Mouse (Mus musculus): ENCODE measurements around the gene Adam1a.
"Not testable (repeated sequence)": the region's sequence is repeated elsewhere in the genome, so short reads cannot be mapped to it uniquely, and the experiment has no call there.

Gene Adam1a

DNA sequence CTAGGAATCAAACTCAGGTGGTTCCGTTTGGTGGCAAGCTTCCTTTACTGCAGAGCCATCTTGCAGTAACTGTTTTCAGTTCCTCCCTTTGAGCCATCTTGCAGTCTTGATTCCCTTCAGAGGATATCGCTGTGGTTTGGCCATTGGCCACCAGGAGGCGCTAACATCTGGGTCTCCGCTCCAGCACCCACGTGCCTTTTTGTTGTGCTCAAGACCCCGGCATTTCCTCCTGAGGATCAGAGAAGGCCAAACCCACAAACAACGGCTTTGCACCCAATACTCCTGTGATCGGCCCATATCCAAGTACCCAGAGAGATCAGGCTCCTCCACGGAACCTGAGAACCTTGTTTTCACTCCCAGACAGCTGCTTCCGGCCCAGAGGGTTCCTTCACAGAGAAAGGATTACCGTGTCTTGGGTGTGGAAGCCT is 19.2 kb upstream of the Adam1a start:
- peak; percentile 92 for DNase-seq (ENCODE audit: low read depth, low spot score)

DNA sequence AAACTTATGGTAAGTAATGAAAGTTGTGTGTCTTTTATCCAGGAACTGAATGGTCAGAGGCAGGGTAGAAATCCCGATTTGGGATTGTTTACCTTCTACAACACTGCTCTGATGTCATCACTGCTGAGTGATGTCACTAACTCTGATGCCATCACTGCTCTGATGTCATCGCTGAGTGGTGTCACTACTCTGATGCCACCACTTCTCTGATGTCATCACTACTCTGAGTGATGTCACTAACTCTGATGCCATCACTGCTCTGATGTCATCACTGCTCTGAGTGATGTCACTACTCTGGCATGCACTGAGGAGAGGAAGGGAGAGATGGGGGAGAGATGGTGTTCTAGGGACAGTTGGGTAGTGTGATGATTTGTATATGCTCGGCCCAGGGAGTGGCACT is 17.2 kb upstream of the Adam1a start:
- DNase-seq (ENCODE audit: low read depth, low spot score), result peak; percentile 21

GRCm38 (mm10) chr5:121549196-121549595 is 3.9 kb upstream of the Adam1a start:
- DNase-seq (ENCODE audit: low read depth, low spot score), result no peak

DNA sequence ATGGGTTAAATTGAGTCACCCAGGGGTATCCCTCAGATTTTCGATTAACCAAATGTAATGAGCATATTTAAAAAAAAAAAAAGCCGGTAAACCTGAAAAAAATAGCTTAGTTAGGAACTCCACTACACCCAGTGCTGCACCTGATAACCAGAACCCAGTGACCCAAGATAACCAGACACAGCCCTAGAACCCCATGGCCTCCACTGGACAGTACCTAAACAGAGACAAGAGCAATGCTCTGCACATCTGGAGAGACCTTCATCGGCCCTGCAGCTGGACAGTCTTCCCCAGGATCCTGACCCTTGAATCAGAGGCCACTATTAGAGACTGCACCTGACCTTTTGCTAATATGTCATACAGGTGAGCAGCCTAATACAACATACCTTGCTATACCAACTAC is 1.8 kb upstream of the Adam1a start:
- no peak for DNase-seq (ENCODE audit: low read depth, low spot score)

- DNase-seq (ENCODE audit: low read depth, low spot score), result peak; percentile 72
These were observed 1.2 kb upstream of the Adam1a start for GRCm38 (mm10) chr5:121546530-121546895.

DNA sequence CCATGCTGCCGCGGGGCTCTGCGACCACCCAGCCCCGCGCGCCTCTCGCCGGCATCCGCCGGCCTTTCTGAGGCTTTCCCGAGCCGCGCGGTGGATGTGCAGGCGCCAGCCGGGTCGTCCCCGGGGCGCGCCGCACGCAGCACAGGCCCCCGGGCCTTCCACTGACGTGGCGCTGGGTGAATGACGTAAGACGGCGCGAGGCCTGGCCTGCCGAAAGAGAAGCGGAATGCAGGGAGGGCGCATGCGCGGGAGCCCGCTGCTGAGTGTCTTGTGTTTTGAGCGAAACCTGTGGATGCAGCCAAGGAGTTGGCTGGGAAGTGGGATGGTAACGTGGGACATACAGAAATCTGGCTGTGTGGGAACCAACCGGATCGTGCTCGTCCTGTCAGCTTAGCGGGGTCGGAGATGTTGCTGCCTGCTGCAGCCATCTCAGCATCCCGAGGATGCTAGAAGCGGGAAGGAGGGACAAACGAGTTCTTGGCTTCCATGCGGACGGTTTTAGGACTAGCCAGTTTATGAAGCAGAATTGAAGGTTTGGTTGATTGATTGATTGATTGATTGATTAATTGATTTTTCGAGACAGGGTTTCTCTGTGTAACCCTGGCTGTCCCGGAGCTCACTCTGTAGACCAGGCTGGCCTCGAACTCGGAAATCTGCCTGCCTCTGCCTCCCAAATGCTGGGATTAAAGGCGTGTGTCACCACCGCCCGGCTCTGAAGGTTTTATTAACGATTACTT is 679 bp upstream of the Adam1a start, which contains the start of gene Mapkapk5:
Mapkapk5 (minus strand) TSS at position 113 of the 737 bp plus-strand sequence.
- peak; percentile 98 for DNase-seq (ENCODE audit: low read depth, low spot score)

- no peak for DNase-seq (ENCODE audit: low read depth, low spot score)
These were observed 1.9 kb downstream of the Adam1a start for GRCm38 (mm10) chr5:121543370-121543769.

GRCm38 (mm10) chr5:121541235-121541634 is 4.0 kb downstream of the Adam1a start:
- peak; percentile 22 for DNase-seq (ENCODE audit: low read depth, low spot score)

DNA sequence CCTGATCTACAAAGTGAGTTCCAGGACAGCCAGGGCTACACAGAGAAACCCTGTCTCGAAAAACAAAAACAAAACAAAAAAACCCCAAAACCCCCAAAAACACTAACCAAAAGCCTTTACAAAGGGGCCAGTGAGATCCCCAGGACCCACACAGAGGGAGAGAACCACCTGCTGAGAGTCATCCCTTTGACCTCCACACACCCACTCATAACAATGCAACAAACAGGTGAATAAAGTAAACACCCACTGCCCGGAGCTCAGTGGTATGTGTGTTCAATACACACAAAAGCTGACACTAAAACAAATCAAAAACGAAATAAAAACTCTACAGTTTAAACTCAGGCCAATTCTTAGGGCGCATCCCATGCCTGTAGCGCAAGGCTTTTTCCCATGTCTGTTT is 5.2 kb downstream of the Adam1a start:
- DNase-seq (ENCODE audit: low read depth, low spot score), result no peak

GRCm38 (mm10) chr5:121537588-121537987 is 7.7 kb downstream of the Adam1a start:
- no peak for DNase-seq (ENCODE audit: low read depth, low spot score)

DNA sequence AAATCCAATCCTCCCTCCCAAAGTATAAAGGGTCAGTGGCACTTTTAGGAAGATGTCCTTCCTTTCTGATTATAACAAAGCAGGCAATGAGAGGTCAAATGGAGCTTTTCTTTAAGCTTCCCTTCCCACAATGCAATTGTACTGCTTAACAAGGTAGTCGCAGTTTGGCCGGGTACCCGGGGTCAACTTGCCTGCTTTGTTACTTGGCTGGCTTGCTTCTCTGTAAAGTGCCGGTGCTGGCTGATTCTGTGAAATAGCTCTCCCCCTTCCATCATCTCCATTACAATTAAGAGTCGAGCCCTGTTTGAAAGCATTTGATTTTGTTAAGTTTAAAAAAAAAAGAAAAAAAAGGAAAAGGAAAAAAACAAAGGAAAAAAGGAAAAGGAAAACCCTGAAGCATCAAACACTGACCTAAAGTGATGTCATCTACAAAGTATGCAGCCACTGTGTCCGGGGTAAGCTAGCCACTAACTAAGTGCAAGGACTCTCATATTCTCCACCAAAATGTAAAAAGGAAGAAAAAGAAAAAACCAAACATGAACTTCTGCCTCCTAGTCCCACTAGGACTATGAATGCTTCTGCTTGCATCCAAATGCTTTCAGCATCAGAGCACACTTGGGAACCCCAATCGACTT is 8.2 kb downstream of the Adam1a start:
- no peak for DNase-seq (ENCODE audit: low read depth, low spot score)

DNA sequence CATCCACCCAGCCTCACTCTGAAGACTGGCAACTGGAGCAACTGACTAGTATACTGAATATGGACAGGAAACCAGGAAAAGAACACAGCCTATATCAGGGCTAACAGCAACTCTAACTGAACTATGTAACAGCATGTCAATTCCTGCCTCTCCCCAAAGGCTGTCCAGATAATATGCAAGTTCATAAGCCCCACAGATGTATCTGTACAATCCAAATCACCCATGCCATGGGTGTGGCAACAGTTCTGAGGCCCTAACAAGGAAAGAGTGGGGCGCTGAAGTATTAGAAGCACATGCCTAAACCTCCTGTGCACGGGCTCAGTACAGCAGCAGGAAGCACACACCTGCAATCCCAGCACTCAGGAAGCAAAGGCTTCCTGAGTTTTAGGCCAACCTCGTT is 10.2 kb downstream of the Adam1a start:
- no peak for DNase-seq (ENCODE audit: low read depth, low spot score)

DNA sequence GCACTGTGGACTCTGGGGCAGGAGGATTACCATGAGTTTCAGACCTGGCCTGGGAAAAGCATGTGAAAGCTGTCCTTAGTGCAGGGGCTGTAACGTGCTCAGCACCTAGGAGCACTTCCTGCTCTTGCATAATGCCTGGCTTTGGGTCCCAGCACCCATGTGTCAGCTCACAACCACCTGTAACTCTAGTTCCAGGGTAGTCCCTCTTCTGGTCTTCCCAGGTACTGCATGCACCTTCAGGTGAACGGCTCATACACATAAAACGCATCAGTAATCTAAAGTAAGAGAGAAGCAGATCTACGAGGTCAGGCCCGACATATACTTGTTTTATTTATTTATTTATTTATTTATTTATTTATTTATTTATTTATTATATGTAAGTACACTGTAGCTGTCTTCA is 10.8 kb downstream of the Adam1a start:
- DNase-seq (ENCODE audit: low read depth, low spot score), result peak; percentile 55

- DNase-seq (ENCODE audit: low read depth, low spot score), result no peak
These were observed 18.3 kb downstream of the Adam1a start for GRCm38 (mm10) chr5:121526961-121527360.

DNA sequence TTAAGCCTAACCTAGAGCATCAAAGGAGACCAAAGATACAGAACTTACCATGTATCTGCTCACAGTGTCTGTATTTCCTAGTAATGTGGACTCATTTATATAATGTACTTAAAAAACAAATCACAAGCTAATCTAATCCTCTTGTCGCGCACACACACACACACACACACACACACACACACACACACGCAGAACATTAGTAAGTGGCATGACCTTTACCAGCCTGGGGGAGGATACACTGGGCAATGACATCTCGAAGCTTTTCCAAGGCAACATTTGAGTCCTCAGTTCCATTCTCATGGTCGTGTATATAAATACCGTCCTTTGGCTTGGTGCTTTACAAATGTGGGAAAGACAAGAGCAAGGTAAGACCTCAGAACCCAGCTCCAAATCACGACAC is 18.8 kb downstream of the Adam1a start:
- no peak for DNase-seq (ENCODE audit: low read depth, low spot score)

DNA sequence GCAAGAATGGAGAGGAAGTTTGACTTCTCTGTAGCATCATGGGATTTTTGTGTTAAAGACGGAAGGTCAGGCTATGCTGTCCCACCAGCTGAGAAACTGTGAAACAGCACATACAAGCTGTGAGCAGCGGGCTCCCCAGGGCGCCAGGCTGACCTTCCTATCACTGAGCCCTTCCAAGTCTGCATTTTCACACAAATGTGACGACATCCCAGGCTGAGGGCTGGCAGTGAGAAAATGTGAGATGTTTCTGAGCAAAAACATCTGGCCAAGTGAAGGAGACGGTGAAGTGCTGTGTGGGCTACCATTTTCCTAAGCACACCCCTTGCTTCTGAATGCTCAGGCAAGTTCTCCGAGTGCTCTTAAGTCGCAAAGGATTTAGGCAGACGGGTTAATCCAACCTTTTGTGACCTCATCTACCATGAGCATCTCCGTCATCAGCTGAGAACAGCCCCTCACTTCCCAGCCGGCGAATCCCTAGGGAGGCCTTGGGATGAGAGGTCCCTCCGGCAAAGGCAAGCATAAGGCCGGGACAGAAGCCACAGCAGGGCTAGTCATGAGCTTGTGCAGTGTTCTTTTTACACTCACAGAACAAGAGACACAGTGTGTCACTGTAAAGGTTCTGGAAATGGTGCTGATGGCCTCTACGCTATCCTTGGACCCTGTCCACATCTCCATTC is 19.4 kb downstream of the Adam1a start:
- DNase-seq (ENCODE audit: low read depth, low spot score), result no peak

- DNase-seq (ENCODE audit: low read depth, low spot score), result not testable (repeated sequence)
These were observed 25.5 kb downstream of the Adam1a start for GRCm38 (mm10) chr5:121519758-121520157.

- no peak for DNase-seq (ENCODE audit: low read depth, low spot score)
These were observed 26.3 kb downstream of the Adam1a start for GRCm38 (mm10) chr5:121518983-121519382.

DNA sequence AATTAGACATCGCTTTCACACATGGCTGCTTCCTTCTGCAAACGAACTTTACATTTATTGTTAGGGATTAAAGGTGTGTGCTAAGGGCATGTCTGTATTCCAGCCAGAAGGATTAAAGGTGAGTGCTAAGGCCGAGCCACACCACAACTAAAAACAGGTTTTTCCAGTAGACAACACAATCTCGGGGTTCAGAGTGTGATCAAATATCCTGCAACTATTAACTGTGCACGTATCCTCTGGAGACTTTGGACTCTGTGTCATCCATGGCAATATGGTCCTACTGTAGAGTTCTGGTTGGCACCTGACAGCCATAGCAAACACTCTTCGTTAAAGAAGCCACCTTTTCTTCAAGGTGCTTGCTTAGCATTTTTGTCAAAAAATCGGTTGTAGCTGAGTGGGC is 35.3 kb downstream of the Adam1a start:
- DNase-seq (ENCODE audit: low read depth, low spot score), result no peak

DNA sequence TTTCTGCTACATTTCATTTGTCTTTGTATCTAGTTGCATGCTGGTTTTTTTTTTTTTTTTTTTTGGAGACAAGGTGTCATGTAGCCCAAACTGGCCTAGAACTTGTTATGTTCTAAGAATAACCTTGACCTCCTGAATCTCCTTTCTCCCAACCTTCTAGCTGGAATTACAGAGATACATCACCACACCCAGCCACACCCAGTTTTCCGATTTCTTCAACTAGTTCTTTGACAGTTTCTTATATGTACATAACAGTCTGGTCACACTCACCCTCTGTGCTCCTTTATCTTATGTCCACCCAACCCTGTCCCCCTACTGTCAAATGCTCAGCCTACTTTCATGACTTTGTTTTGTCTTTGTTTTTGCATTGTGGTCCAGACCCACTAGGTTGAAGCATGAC is 38.4 kb downstream of the Adam1a start:
- no peak for DNase-seq (ENCODE audit: low read depth, low spot score)

DNA sequence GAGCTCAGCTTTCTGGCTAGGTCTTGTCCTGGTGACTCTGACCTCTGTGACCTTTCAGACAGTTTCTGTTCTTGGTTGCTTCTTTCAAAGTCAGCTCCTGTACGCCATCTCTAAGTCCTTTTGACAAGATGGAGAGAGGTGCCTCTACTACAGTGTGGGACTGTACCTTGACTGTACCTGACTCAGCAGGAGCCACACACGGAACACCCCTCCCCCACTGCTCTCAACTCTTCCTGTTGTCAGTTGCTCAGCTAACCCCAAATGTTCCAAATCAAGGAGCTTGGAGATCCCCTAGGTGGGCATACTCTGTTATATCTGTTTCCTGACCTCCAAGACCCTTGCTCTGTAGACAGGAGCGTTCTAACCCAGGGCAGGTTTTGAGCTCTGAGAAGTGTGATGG is 42.1 kb downstream of the Adam1a start, which contains the start of gene Adam1b:
Adam1b (minus strand) TSS at position 205 of the 400 bp plus-strand sequence.
- DNase-seq (ENCODE audit: low read depth, low spot score), result peak; percentile 5

DNA sequence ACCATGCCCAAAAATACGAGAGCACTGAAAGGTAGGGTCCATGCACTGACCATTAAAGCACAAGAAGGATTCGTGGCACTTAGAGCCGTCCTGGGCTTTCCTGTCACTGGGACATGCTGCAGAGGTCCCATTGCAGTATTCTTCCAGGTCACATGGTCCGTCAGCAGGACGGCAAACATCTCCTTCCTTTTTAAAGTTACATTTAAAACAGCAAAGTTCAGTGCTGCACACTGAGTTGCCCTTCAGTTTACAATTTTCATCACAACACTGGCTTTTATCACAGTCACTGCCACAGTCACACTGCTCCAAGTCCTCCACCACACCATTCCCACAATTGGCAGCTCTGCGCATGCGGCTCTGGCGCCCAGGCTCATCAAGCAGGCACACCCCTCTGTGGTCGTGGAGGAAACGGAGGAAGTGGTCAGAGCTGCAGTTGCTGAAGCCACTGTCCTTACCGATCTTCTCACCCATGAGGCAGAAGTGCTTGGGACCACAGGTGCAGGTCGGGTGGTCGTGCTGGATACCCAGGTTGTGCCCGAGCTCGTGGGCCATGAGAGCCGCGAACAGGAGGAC is 43.8 kb downstream of the Adam1a start:
- not testable (repeated sequence) for DNase-seq (ENCODE audit: low read depth, low spot score)

Data from CD4-positive, CD25-positive, alpha-beta regulatory T cell, adult 2 months (primary cell).